Mouse (Mus musculus) MEL (cell line): ENCODE data around the gene Ace3. TPM values are rescaled to one million over a fixed set of nuclear protein-coding genes. Genes with fewer than 3 reads are reported as not detected.
A peak's percentile ranks its signal among the peaks of the same experiment; 100 is the strongest.

Experiments
- DNase-seq: peaks from one replicate; pipeline ENCODE4 v3.0.0; 2011; ENCODE audit warnings: low read depth, low spot score
- H3K27ac ChIP-seq: 2 replicates; pipeline ENCODE4 v1.5.1; 2012; ENCODE audit warnings: low read depth, mild to moderate bottlenecking, control low read depth, low read length, moderate library complexity; ENCODE audit not compliant: control insufficient read depth
- H3K27me3 ChIP-seq, 2 experiments: fragments of 150-350 bp in 1 of 2; sonication (generic) in 1 of 2; 2 replicates each; pipeline ENCODE4 v1.6.1; 2012; ENCODE audit warnings: low read length in 2 of 2, mild to moderate bottlenecking in 2 of 2, improper control_type of control experiment in 1 of 2, moderate library complexity in 1 of 2; ENCODE audit not compliant: insufficient read depth in 2 of 2, control insufficient read depth in 1 of 2
- H3K36me3 ChIP-seq, 2 experiments: 2 replicates each; pipeline ENCODE4 v1.6.1; 2012 to 2014; ENCODE audit warnings: low read length in 2 of 2, improper control_type of control experiment in 1 of 2, inconsistent platforms in 1 of 2, mild to moderate bottlenecking in 1 of 2; ENCODE audit not compliant: insufficient read depth in 2 of 2, control insufficient read depth in 1 of 2
- H3K4me1 ChIP-seq, 2 experiments: fragments of 150-350 bp in 1 of 2; sonication (generic) in 1 of 2; 2 replicates each; pipeline ENCODE4 v1.6.1; 2012; ENCODE audit warnings: low read length in 2 of 2, improper control_type of control experiment in 1 of 2, mild to moderate bottlenecking in 1 of 2; ENCODE audit not compliant: insufficient read depth in 2 of 2, control insufficient read depth in 1 of 2
- H3K4me3 ChIP-seq, 2 experiments: fragments of 150-350 bp in 1 of 2; sonication (generic) in 1 of 2; 2 replicates each; pipeline ENCODE4 v1.5.1; 2012; ENCODE audit warnings: low read depth in 2 of 2, low read length in 2 of 2, mild to moderate bottlenecking in 2 of 2, moderate library complexity in 2 of 2, control low read depth in 1 of 2, improper control_type of control experiment in 1 of 2; ENCODE audit not compliant: control insufficient read depth in 1 of 2, insufficient read depth in 1 of 2
- H3K79me2 ChIP-seq: 2 replicates; pipeline ENCODE4 v1.6.1; 2012; ENCODE audit warnings: mild to moderate bottlenecking, low read length, moderate library complexity; ENCODE audit not compliant: control insufficient read depth, poor library complexity, insufficient read depth
- H3K9ac ChIP-seq: 2 replicates; pipeline ENCODE4 v1.6.1; 2012; ENCODE audit warnings: low read depth, mild to moderate bottlenecking, control low read depth, low read length, moderate library complexity; ENCODE audit not compliant: control insufficient read depth, poor library complexity, severe bottlenecking
- H3K9me3 ChIP-seq: fragments of 150-350 bp; sonication (generic); replicated peaks from 2 replicates; pipeline ENCODE4 v1.6.1; 2012; ENCODE audit warnings: mild to moderate bottlenecking, low read length, improper control_type of control experiment, moderate library complexity; ENCODE audit not compliant: insufficient read depth
- BHLHE40 ChIP-seq: IDR thresholded peaks from 2 replicates; pipeline ENCODE4 v1.6.1; 2012; ENCODE audit warnings: low read depth, mild to moderate bottlenecking, inconsistent platforms, low read length, improper control_type of control experiment, borderline replicate concordance
- CHD1 ChIP-seq: IDR thresholded peaks from 2 replicates; pipeline ENCODE4 v1.6.1; 2012; ENCODE audit warnings: low read depth, mild to moderate bottlenecking, inconsistent platforms, low read length, improper control_type of control experiment
- CHD2 ChIP-seq: IDR thresholded peaks from 2 replicates; pipeline ENCODE4 v1.6.1; 2011; ENCODE audit warnings: low read length, improper control_type of control experiment
- CTCF ChIP-seq, 3 experiments: IDR thresholded peaks in 2 of 3; conservative IDR thresholded peaks in 1 of 3; 2 replicates each; pipeline ENCODE4 v1.5.1; 2011 to 2012; ENCODE audit warnings: low read length in 3 of 3, low read depth in 2 of 3, mild to moderate bottlenecking in 2 of 3, improper control_type of control experiment in 1 of 3, inconsistent platforms in 1 of 3, mixed read lengths in 1 of 3, moderate library complexity in 1 of 3; ENCODE audit not compliant: control insufficient read depth in 1 of 3, insufficient read depth in 1 of 3, poor library complexity in 1 of 3, severe bottlenecking in 1 of 3
- ELF1 ChIP-seq: IDR thresholded peaks from 2 replicates; pipeline ENCODE4 v1.6.1; 2014; ENCODE audit warnings: low read depth, mild to moderate bottlenecking, inconsistent platforms, low read length, improper control_type of control experiment, moderate library complexity
- EP300 ChIP-seq, 2 experiments: IDR thresholded peaks; 2 replicates each; pipeline ENCODE4 v1.6.1; 2011; ENCODE audit warnings: improper control_type of control experiment in 2 of 2, low read length in 2 of 2, low read depth in 1 of 2, mild to moderate bottlenecking in 1 of 2
- GABPA ChIP-seq: IDR thresholded peaks from 2 replicates; pipeline ENCODE4 v1.6.1; 2012; ENCODE audit warnings: low read depth, mild to moderate bottlenecking, inconsistent platforms, low read length, improper control_type of control experiment, moderate library complexity
- GATA1 ChIP-seq: IDR thresholded peaks from 2 replicates; pipeline ENCODE4 v1.6.1; 2011; ENCODE audit warnings: low read depth, low read length, improper control_type of control experiment
- JUND ChIP-seq: IDR thresholded peaks from 2 replicates; pipeline ENCODE4 v1.6.1; 2011; ENCODE audit warnings: low read depth, mild to moderate bottlenecking, improper control_type of control experiment, low read length
- KAT2A ChIP-seq: conservative IDR thresholded peaks from 2 replicates; pipeline ENCODE4 v1.6.1; 2012; ENCODE audit warnings: low read depth, low read length, improper control_type of control experiment, inconsistent platforms
- MAFK ChIP-seq: IDR thresholded peaks from 2 replicates; pipeline ENCODE4 v1.6.1; 2011; ENCODE audit warnings: low read depth, mild to moderate bottlenecking, low read length, improper control_type of control experiment, borderline replicate concordance
- MAX ChIP-seq: IDR thresholded peaks from 2 replicates; pipeline ENCODE4 v1.6.1; 2011; ENCODE audit warnings: low read length, improper control_type of control experiment
- NELFE ChIP-seq: IDR thresholded peaks from 2 replicates; pipeline ENCODE4 v1.6.1; 2011; ENCODE audit warnings: low read depth, low read length, improper control_type of control experiment
- POLR2A ChIP-seq, 2 experiments: IDR thresholded peaks; 2 replicates each; pipeline ENCODE4 v1.6.1; 2011 to 2012; ENCODE audit warnings: low read length in 2 of 2, mild to moderate bottlenecking in 2 of 2, control low read depth in 1 of 2, improper control_type of control experiment in 1 of 2, low read depth in 1 of 2, moderate library complexity in 1 of 2; ENCODE audit not compliant: control insufficient read depth in 1 of 2, insufficient read depth in 1 of 2, poor library complexity in 1 of 2
- POLR2AphosphoS5 ChIP-seq: IDR thresholded peaks from 2 replicates; pipeline ENCODE4 v1.6.1; 2012; ENCODE audit warnings: low read depth, borderline replicate concordance, mild to moderate bottlenecking, inconsistent platforms, low read length, moderate library complexity, mixed read lengths
- RAD21 ChIP-seq: IDR thresholded peaks from 2 replicates; pipeline ENCODE4 v1.6.1; 2011; ENCODE audit warnings: mild to moderate bottlenecking, low read depth, low read length, improper control_type of control experiment
- RCOR1 ChIP-seq: IDR thresholded peaks from 2 replicates; pipeline ENCODE4 v1.6.1; 2012; ENCODE audit warnings: low read depth, mild to moderate bottlenecking, inconsistent platforms, low read length, improper control_type of control experiment
- SIN3A ChIP-seq: IDR thresholded peaks from 2 replicates; pipeline ENCODE4 v1.6.1; 2012; ENCODE audit warnings: low read length, improper control_type of control experiment, inconsistent platforms
- SMC3 ChIP-seq: IDR thresholded peaks from 2 replicates; pipeline ENCODE4 v1.6.1; 2011; ENCODE audit warnings: low read depth, low read length, improper control_type of control experiment
- TAL1 ChIP-seq: IDR thresholded peaks from 2 replicates; pipeline ENCODE4 v1.6.1; 2012; ENCODE audit warnings: mild to moderate bottlenecking, inconsistent platforms, low read length, moderate library complexity, mixed read lengths
- TBP ChIP-seq: IDR thresholded peaks from 2 replicates; pipeline ENCODE4 v1.8.0; 2011; ENCODE audit warnings: low read depth, low read length, improper control_type of control experiment
- USF1 ChIP-seq: IDR thresholded peaks from 2 replicates; pipeline ENCODE4 v1.6.1; 2014; ENCODE audit warnings: low read depth, mild to moderate bottlenecking, inconsistent platforms, low read length, improper control_type of control experiment, moderate library complexity
- ZC3H11A ChIP-seq: IDR thresholded peaks from 2 replicates; pipeline ENCODE4 v1.6.1; 2012; ENCODE audit warnings: low read depth, mild to moderate bottlenecking, inconsistent platforms, low read length, improper control_type of control experiment
- ZKSCAN1 ChIP-seq: IDR thresholded peaks from 2 replicates; pipeline ENCODE4 v1.6.1; 2012; ENCODE audit warnings: low read depth, mild to moderate bottlenecking, inconsistent platforms, low read length, improper control_type of control experiment, moderate library complexity
- ZMIZ1 ChIP-seq: IDR thresholded peaks from 2 replicates; pipeline ENCODE4 v1.6.1; 2012; ENCODE audit warnings: low read depth, mild to moderate bottlenecking, inconsistent platforms, low read length, improper control_type of control experiment, moderate library complexity
- polyA plus RNA-seq, 2 experiments: library from polyadenylated mRNA; stranded (reverse) in 1 of 2; unstranded in 1 of 2; fragments of >175 nt in 1 of 2; fragments of >200 nt in 1 of 2; gene quantifications; 2 replicates each; pipeline versions ENCODE4 v1.2.1 to v1.2.4; 2012; ENCODE audit warnings: low replicate concordance in 2 of 2, low read depth in 1 of 2; ENCODE audit not compliant: insufficient read length in 2 of 2, insufficient read depth in 1 of 2, missing spikeins in 1 of 2
- total RNA-seq: library from RNA; depleted of rRNA; stranded (reverse); fragments of 300-350 nt; gene quantifications from 2 replicates; pipeline ENCODE4 v1.2.3, GENCODE M21; 2012

Ace3 gene
- total and polyA plus RNA-seq, 3 experiments = not detected

GRCm38 (mm10) chr11:105967741-105968574 lies 26.5 kb upstream of the Ace3 start, which contains the start of gene Ace:
Gene Ace, plus strand, starts transcription at chr11:105967945.
- Histone ChIP-seq H3K4me3 (no peak within 1 kb of the TSS), H3K4me1 (no peaks in the 10 kb centered on the region), H3K27ac (no peak within 1 kb of the TSS), H3K79me2 (no peaks in the 10 kb centered on the region), H3K9me3 (no peaks in the 10 kb centered on the region), H3K9ac (no peak within 1 kb of the TSS), H3K27me3 (peaks cover 0 to 2% of the 10 kb centered on the region in 2 experiments; a peak in 2 of 4 replicates), H3K36me3 (no peaks in the 10 kb centered on the region)
- no peak for TF ChIP-seq MAX
- TF ChIP-seq SIN3A = no peak
- no peak for TF ChIP-seq GABPA
- no peak for TF ChIP-seq TBP
- TF ChIP-seq POLR2A (IDR thresholded peaks at IDR 0.05; ENCODE audit: control insufficient read depth in 1 of 2, insufficient read depth in 1 of 2, low read depth in 1 of 2, low read length in 2 of 2, poor library complexity in 1 of 2) = no peak
- no peak for TF ChIP-seq GATA1
- no peak for TF ChIP-seq MAFK
- TF ChIP-seq ZKSCAN1 = no peak
- TF ChIP-seq ZMIZ1 = no peak
- DNase-seq = no peak

GRCm38 (mm10) chr11:105968948-105969347 lies 25.5 kb upstream of the Ace3 start:
- H3K27me3 ChIP-seq = peaks cover 0 to 2% of the 10 kb centered on the region in 2 experiments; a peak in 2 of 4 replicates
- DNase-seq = no peak
- no peak for TF ChIP-seq RCOR1
- TF ChIP-seq CHD2 = no peak
- no peak for TF ChIP-seq CHD1
- no peak for TF ChIP-seq KAT2A
- TF ChIP-seq, all 39 proteins: peak for 0
- H3K27ac ChIP-seq = no peak overlapping the region
- H3K36me3 ChIP-seq = no peaks in the 10 kb centered on the region
- no peak overlapping the region for H3K9ac ChIP-seq
- no peak overlapping the region for H3K4me3 ChIP-seq
- no peaks in the 10 kb centered on the region for H3K4me1 ChIP-seq
- no peaks in the 10 kb centered on the region for H3K79me2 ChIP-seq
- no peaks in the 10 kb centered on the region for H3K9me3 ChIP-seq

GRCm38 (mm10) chr11:105969516-105969915 lies 25.0 kb upstream of the Ace3 start:
- TF ChIP-seq EP300 (IDR thresholded peaks at IDR 0.05; ENCODE audit: low read depth in 1 of 2, low read length in 2 of 2) = no peak
- TF ChIP-seq CTCF (IDR thresholded peaks at IDR 0.05 in 2 of 3, conservative IDR thresholded peaks at IDR 0.05 in 1 of 3; ENCODE audit: control insufficient read depth in 1 of 3, insufficient read depth in 1 of 3, low read depth in 2 of 3, low read length in 3 of 3, poor library complexity in 1 of 3, severe bottlenecking in 1 of 3) = peak; percentile 48 to 70 (median 63)
- TF ChIP-seq RAD21 = peak; percentile 48
- no peak for TF ChIP-seq USF1
- no peak for TF ChIP-seq TAL1
- TF ChIP-seq SMC3 = peak; percentile 77
- no peak for TF ChIP-seq POLR2AphosphoS5
- TF ChIP-seq TBP = no peak
- TF ChIP-seq ELF1 = no peak
- no peak for TF ChIP-seq JUND
- no peak for TF ChIP-seq NELFE
- TF ChIP-seq ZC3H11A = no peak
- no peak for TF ChIP-seq BHLHE40
- Histone ChIP-seq H3K27ac (no peak overlapping the region), H3K4me3 (no peak overlapping the region), H3K4me1 (no peaks in the 10 kb centered on the region), H3K79me2 (no peaks in the 10 kb centered on the region), H3K9ac (no peak overlapping the region), H3K9me3 (no peaks in the 10 kb centered on the region), H3K27me3 (peaks cover 0 to 2% of the 10 kb centered on the region in 2 experiments; a peak in 2 of 4 replicates), H3K36me3 (no peaks in the 10 kb centered on the region)
- peak; percentile 31 for DNase-seq
